Mouse (Mus musculus) cortical plate, adult 2 months (tissue): Measurements from ENCODE around the gene Aldh3b2. TPM values are rescaled to one million over a fixed set of nuclear protein-coding genes. Genes with fewer than 3 reads are reported as not detected.
A peak's percentile ranks its signal among the peaks of the same experiment; 100 is the strongest.

Experiments used
- H3K27ac ChIP-seq: fragments of 200-500 bp; 2 replicates; pipeline ENCODE4 v1.5.1; 2012; ENCODE audit warnings: low read length, control low read depth, inconsistent platforms; ENCODE audit not compliant: insufficient read depth
- H3K4me1 ChIP-seq: fragments of 200-500 bp; 2 replicates; pipeline ENCODE4 v1.6.1; 2011; ENCODE audit warnings: low read length; ENCODE audit not compliant: control insufficient read depth, insufficient read depth
- H3K4me3 ChIP-seq: fragments of 200-500 bp; 2 replicates; pipeline ENCODE4 v1.5.1; 2011; ENCODE audit warnings: mild to moderate bottlenecking, low read length, control low read depth; ENCODE audit not compliant: insufficient read depth
- CTCF ChIP-seq: fragments of 200-500 bp; IDR thresholded peaks from 2 replicates; pipeline ENCODE4 v1.5.1; 2011; ENCODE audit warnings: mild to moderate bottlenecking, control low read depth, low read length; ENCODE audit not compliant: insufficient read depth; ENCODE audit errors: extremely low read depth
- POLR2A ChIP-seq: fragments of 200-500 bp; IDR thresholded peaks from 2 replicates; pipeline ENCODE4 v1.6.1; 2011; ENCODE audit warnings: mild to moderate bottlenecking, low read length, control low read depth; ENCODE audit not compliant: insufficient read depth; ENCODE audit errors: extremely low read depth
- polyA plus RNA-seq: library from polyadenylated mRNA; depleted of rRNA; stranded (reverse); fragments of >200 nt; gene quantifications from 2 replicates; pipeline ENCODE4 v1.2.3, GENCODE M21; 2012; rRNA removed

The Aldh3b2 gene
- polyA plus RNA-seq, 1 experiment = 2.1 TPM

GRCm38 (mm10) chr19:4017921-4018587 is 45.9 kb downstream of the Aldh3b2 start:
- Histone ChIP-seq H3K27ac (no peak overlapping the region), H3K4me1 (no peaks in the 10 kb centered on the region)
- no peak for TF ChIP-seq POLR2A
- no peak for TF ChIP-seq CTCF

GRCm38 (mm10) chr19:4018743-4019583 is 46.8 kb downstream of the Aldh3b2 start:
- Histone ChIP-seq H3K4me1 (no peaks in the 10 kb centered on the region), H3K27ac (no peak overlapping the region), H3K4me3 (no peak overlapping the region)
- TF ChIP-seq CTCF (peak; percentile 83), POLR2A (no peak)

More at GRCm38 (mm10) chr19:4017921-4018587, 45.9 kb downstream of the Aldh3b2 start:
- no peak overlapping the region for H3K4me3 ChIP-seq

GRCm38 (mm10) chr19:4023185-4023584 is 51.1 kb downstream of the Aldh3b2 start:
- TF ChIP-seq POLR2A = no peak
- TF ChIP-seq CTCF = no peak
- no peaks in the 10 kb centered on the region for H3K4me1 ChIP-seq
- H3K4me3 ChIP-seq = no peak overlapping the region
- H3K27ac ChIP-seq = no peak overlapping the region

- TF ChIP-seq CTCF = no peak
- no peak for TF ChIP-seq POLR2A
- no peak overlapping the region for H3K4me3 ChIP-seq
- H3K27ac ChIP-seq = peak overlapping the region; percentile 77
- H3K4me1 ChIP-seq = no peaks in the 10 kb centered on the region
Measured at GRCm38 (mm10) chr19:4027576-4027975, 55.4 kb downstream of the Aldh3b2 start.

Other genes starting within 250 kb of the Aldh3b2 start
- 26.7 and 29.1 TPM in 2 replicates for gene Kmt5b, start 204.9 kb upstream of the Aldh3b2 start, polyA plus RNA-seq
- 134 and 135 TPM in 2 replicates for gene Chka, start 120.6 kb upstream of the Aldh3b2 start, polyA plus RNA-seq
- gene Tcirg1, start 65.2 kb upstream of the Aldh3b2 start, polyA plus RNA-seq = 34.4 and 38.4 TPM in 2 replicates
- gene Ndufs8, start 59.6 kb upstream of the Aldh3b2 start, polyA plus RNA-seq = 274 and 288 TPM in 2 replicates
- 6.9 and 8.1 TPM in 2 replicates for gene Aldh3b1, start 42.5 kb upstream of the Aldh3b2 start, polyA plus RNA-seq
- 33.5 and 36.5 TPM in 2 replicates for gene Unc93b1, start 37.1 kb upstream of the Aldh3b2 start, polyA plus RNA-seq
- gene Aldh3b3, start 13.7 kb upstream of the Aldh3b2 start, polyA plus RNA-seq = not detected in 2 replicates
- 4.1 and 4.6 TPM in 2 replicates for gene Acy3, start 14.2 kb downstream of the Aldh3b2 start, polyA plus RNA-seq
- not detected in 2 replicates for gene Tbx10, start 20.4 kb downstream of the Aldh3b2 start, polyA plus RNA-seq
- gene Nudt8, start 28.3 kb downstream of the Aldh3b2 start, polyA plus RNA-seq = 4.7 and 7.6 TPM in 2 replicates
- gene Gm49405, start 28.3 kb downstream of the Aldh3b2 start, polyA plus RNA-seq = 3.1 and 3.2 TPM in 2 replicates
- 9.4 and 11.7 TPM in 2 replicates for gene Doc2g, start 31.0 kb downstream of the Aldh3b2 start, polyA plus RNA-seq
- gene Ndufv1, start 40.5 kb downstream of the Aldh3b2 start, polyA plus RNA-seq = 260 and 262 TPM in 2 replicates
- gene Gstp1, start 65.7 kb downstream of the Aldh3b2 start, polyA plus RNA-seq = 511 and 557 TPM in 2 replicates
- gene Gstp2, start 73.7 kb downstream of the Aldh3b2 start, polyA plus RNA-seq = 11.7 and 12.9 TPM in 2 replicates
- gene Gstp3, start 87.2 kb downstream of the Aldh3b2 start, polyA plus RNA-seq = not detected in 2 replicates
- not detected in 2 replicates for gene Cabp2, start 109.2 kb downstream of the Aldh3b2 start, polyA plus RNA-seq
- 44.3 and 47.3 TPM in 2 replicates for gene Cdk2ap2, start 124.9 kb downstream of the Aldh3b2 start, polyA plus RNA-seq
- 293 and 340 TPM in 2 replicates for gene Pitpnm1, start 127.7 kb downstream of the Aldh3b2 start, polyA plus RNA-seq
- 167 and 180 TPM in 2 replicates for gene Aip, start 153.5 kb downstream of the Aldh3b2 start, polyA plus RNA-seq
- 0.04 TPM in 2 replicates for gene Gpr152, start 167.5 kb downstream of the Aldh3b2 start, polyA plus RNA-seq
- gene Cabp4, start 171.7 kb downstream of the Aldh3b2 start, polyA plus RNA-seq = 0.08 and 0.17 TPM in 2 replicates
- 207 and 236 TPM in 2 replicates for gene Coro1b, start 176.3 kb downstream of the Aldh3b2 start, polyA plus RNA-seq
- 1.3 and 1.6 TPM in 2 replicates for gene Ptprcap, start 181.3 kb downstream of the Aldh3b2 start, polyA plus RNA-seq
- gene Rps6kb2, start 191.0 kb downstream of the Aldh3b2 start, polyA plus RNA-seq = 79.5 and 91.7 TPM in 2 replicates
- 13.4 and 21.4 TPM in 2 replicates for gene Carns1, start 203.2 kb downstream of the Aldh3b2 start, polyA plus RNA-seq
- 2.2 and 2.4 TPM in 2 replicates for gene Tbc1d10c, start 219.0 kb downstream of the Aldh3b2 start, polyA plus RNA-seq
- gene Ppp1ca, start 219.7 kb downstream of the Aldh3b2 start, polyA plus RNA-seq = 385 and 421 TPM in 2 replicates
- gene Rad9a, start 229.3 kb downstream of the Aldh3b2 start, polyA plus RNA-seq = 17.3 and 18.4 TPM in 2 replicates
- gene Clcf1, start 241.9 kb downstream of the Aldh3b2 start, polyA plus RNA-seq = 2.4 and 2.8 TPM in 2 replicates
- not detected in 2 replicates for gene AC109138.7, start 242.0 kb downstream of the Aldh3b2 start, polyA plus RNA-seq